Mouse (Mus musculus) spleen, postnatal 0 days (tissue): ENCODE data around the gene Zfp280b. TPM values are rescaled to one million over a fixed set of nuclear protein-coding genes. Genes with fewer than 3 reads are reported as not detected.

Experiments
- polyA plus RNA-seq: library from polyadenylated mRNA; unstranded; fragments of >200 nt; fragmentation: Nextera tagmentation; extraction: Ambion mirVana; gene quantifications from 2 replicates; pipeline ENCODE4 v1.2.1, GENCODE M21; 2015

Gene Zfp280b
- polyA plus RNA-seq = 4.9 and 5.5 TPM in 2 replicates

GRCm38 (mm10) chr10:76032402-76033118, at the start of gene Zfp280b:
Gene Zfp280b, plus strand, starts transcription at chr10:76032650.

Other genes starting within 250 kb of the Zfp280b start
- gene Gstt1, start 234.1 kb upstream of the Zfp280b start, polyA plus RNA-seq = 6.4 and 7.5 TPM in 2 replicates
- not detected in 2 replicates for gene Gstt4, start 210.1 kb upstream of the Zfp280b start, polyA plus RNA-seq
- gene Gstt2, start 195.2 kb upstream of the Zfp280b start, polyA plus RNA-seq = 16.2 and 20.3 TPM in 2 replicates
- 666 and 688 TPM in 2 replicates for gene Mif, start 172.4 kb upstream of the Zfp280b start, polyA plus RNA-seq
- 0.67 and 1.0 TPM in 2 replicates for gene Derl3, start 139.2 kb upstream of the Zfp280b start, polyA plus RNA-seq
- 64.1 and 66.6 TPM in 2 replicates for gene Smarcb1, start 111.0 kb upstream of the Zfp280b start, polyA plus RNA-seq
- 83.0 and 91.7 TPM in 2 replicates for gene Chchd10, start 99.5 kb upstream of the Zfp280b start, polyA plus RNA-seq
- 9.6 and 12.3 TPM in 2 replicates for gene Mmp11, start 96.2 kb upstream of the Zfp280b start, polyA plus RNA-seq
- gene Gm867, start 92.0 kb upstream of the Zfp280b start, polyA plus RNA-seq = 15.8 and 17.8 TPM in 2 replicates
- 41.2 and 56.8 TPM in 2 replicates for gene Vpreb3, start 89.6 kb upstream of the Zfp280b start, polyA plus RNA-seq
- not detected in 2 replicates for gene Gm5134, start 78.1 kb upstream of the Zfp280b start, polyA plus RNA-seq
- gene Slc5a4b, start 78.3 kb downstream of the Zfp280b start, polyA plus RNA-seq = not detected in 2 replicates
- not detected in 2 replicates for gene Slc5a4a, start 114.8 kb downstream of the Zfp280b start, polyA plus RNA-seq
- 7.5 and 9.9 TPM in 2 replicates for gene Prmt2, start 205.2 kb downstream of the Zfp280b start, polyA plus RNA-seq
- 0.22 and 0.24 TPM in 2 replicates for gene S100b, start 221.2 kb downstream of the Zfp280b start, polyA plus RNA-seq